Mouse (Mus musculus) heart, embryonic 16.5 days (tissue): ENCODE measurements around the gene Acsbg2. TPM values are rescaled to one million over a fixed set of nuclear protein-coding genes. Genes with fewer than 3 reads are reported as not detected.

Source experiments
- ATAC-seq: fragments of 200-750 bp; cut with Nextera tagmentation; replicated peaks from 2 replicates; pipeline ENCODE4 v1.8.0; 2017; ENCODE audit warnings: moderate number of reproducible peaks; ENCODE audit not compliant: insufficient read depth, low FRiP score; ENCODE audit errors: extremely low read depth
- H3K27ac ChIP-seq: fragments of 300-500 bp; sonication (generic); 2 replicates; pipeline ENCODE4 v1.5.1; 2014; ENCODE audit warnings: mild to moderate bottlenecking, low read length, control low read depth, moderate library complexity
- H3K27me3 ChIP-seq: fragments of 300-500 bp; sonication (generic); 2 replicates; pipeline ENCODE4 v1.6.1; 2014; ENCODE audit warnings: low read length, mixed read lengths; ENCODE audit not compliant: control insufficient read depth, insufficient read depth
- H3K36me3 ChIP-seq: fragments of 300-500 bp; sonication (generic); 2 replicates; pipeline ENCODE4 v1.6.1; 2014; ENCODE audit not compliant: control insufficient read depth, insufficient read depth
- H3K4me1 ChIP-seq: fragments of 300-500 bp; sonication (generic); 2 replicates; pipeline ENCODE4 v1.6.1; 2014; ENCODE audit warnings: low read length, mixed read lengths; ENCODE audit not compliant: control insufficient read depth, insufficient read depth
- H3K4me2 ChIP-seq: fragments of 300-500 bp; sonication (generic); 2 replicates; pipeline ENCODE4 v1.6.1; 2014; ENCODE audit warnings: low read depth, mild to moderate bottlenecking, control low read depth, low read length
- H3K4me3 ChIP-seq: fragments of 300-500 bp; sonication (generic); 2 replicates; pipeline ENCODE4 v1.5.1; 2014; ENCODE audit warnings: mild to moderate bottlenecking, control low read depth, low read length
- H3K9ac ChIP-seq: fragments of 300-500 bp; sonication (generic); 2 replicates; pipeline ENCODE4 v1.6.1; 2014; ENCODE audit warnings: low read length, control low read depth
- H3K9me3 ChIP-seq: fragments of 300-500 bp; sonication (generic); replicated peaks from 2 replicates; pipeline ENCODE4 v1.6.1; 2016; ENCODE audit warnings: low read length; ENCODE audit not compliant: control insufficient read depth
- WGBS: fragments of 180-500 bp; shearing (Covaris S2); extraction: QIAGEN DNeasy Blood & Tissue Kit; methylation state at CpG from one replicate; pipeline ENCODE4 v1.1.7; 2014; 5-methylcytosine and 5-hydroxymethylcytosine counted together
- polyA plus RNA-seq: library from polyadenylated mRNA; unstranded; fragments of >200 nt; fragmentation: Nextera tagmentation; extraction: Ambion mirVana; gene quantifications from 2 replicates; pipeline ENCODE4 v1.2.1, GENCODE M21; 2015

Acsbg2 gene
- polyA plus RNA-seq, 1 experiment from 2014 or later = not detected

DNA sequence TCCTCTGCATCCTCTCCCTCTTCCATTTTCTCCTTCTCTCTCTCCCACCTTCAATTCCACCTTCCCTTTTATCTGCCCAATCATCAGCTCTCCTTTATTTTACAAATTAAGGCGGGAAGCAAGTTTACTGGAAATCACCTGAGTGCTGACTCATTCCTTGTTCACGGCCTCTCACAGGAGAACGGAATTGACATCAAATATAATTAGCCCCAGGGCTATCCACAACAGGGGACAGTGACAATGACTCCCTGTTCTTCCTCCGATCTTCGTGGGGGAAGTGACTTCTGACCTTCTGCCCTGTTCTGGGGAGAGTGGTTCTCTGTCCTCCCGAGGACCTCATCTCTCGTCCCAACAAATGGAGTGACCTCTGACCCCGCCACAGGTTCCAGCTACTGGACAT, 2.7 kb upstream of the Acsbg2 start:
- H3K9ac ChIP-seq = no peak overlapping the region
- no peak for ATAC-seq
- H3K27ac ChIP-seq = no peak overlapping the region
- no peak overlapping the region for H3K4me2 ChIP-seq
- no peaks in the 10 kb centered on the region for H3K9me3 ChIP-seq
- 66% methylated on average over 8 of the region's 8 CpGs for WGBS
- H3K27me3 ChIP-seq = no peaks in the 10 kb centered on the region
- H3K36me3 ChIP-seq = no peaks in the 10 kb centered on the region
- H3K4me3 ChIP-seq = no peak overlapping the region
- H3K4me1 ChIP-seq = no peaks in the 10 kb centered on the region

DNA sequence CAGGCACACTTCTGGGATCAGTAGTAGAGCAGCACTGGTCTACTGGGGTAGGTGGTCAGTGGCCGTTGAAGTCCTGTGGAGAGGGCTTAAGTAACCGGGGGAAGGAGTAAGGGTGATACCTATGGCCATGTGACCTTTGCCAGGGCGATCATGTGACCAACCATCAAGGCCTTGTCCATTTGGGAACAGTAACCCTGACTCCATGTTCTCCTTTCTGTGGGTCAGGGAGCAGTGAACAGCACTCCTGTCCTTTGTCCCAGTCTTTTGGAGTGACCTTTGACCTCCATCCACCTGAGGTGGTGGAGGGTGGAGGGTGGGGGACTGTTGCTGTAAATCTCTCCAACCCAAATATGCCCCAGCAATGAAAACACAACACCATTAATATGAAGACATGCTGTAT, 2.2 kb upstream of the Acsbg2 start:
- Histone ChIP-seq H3K27ac (no peak overlapping the region), H3K9ac (no peak overlapping the region), H3K4me1 (no peaks in the 10 kb centered on the region), H3K4me2 (no peak overlapping the region), H3K36me3 (no peaks in the 10 kb centered on the region), H3K9me3 (no peaks in the 10 kb centered on the region), H3K4me3 (no peak overlapping the region), H3K27me3 (no peaks in the 10 kb centered on the region)
- 77% methylated on average over 3 of the region's 3 CpGs for WGBS
- no peak for ATAC-seq

DNA sequence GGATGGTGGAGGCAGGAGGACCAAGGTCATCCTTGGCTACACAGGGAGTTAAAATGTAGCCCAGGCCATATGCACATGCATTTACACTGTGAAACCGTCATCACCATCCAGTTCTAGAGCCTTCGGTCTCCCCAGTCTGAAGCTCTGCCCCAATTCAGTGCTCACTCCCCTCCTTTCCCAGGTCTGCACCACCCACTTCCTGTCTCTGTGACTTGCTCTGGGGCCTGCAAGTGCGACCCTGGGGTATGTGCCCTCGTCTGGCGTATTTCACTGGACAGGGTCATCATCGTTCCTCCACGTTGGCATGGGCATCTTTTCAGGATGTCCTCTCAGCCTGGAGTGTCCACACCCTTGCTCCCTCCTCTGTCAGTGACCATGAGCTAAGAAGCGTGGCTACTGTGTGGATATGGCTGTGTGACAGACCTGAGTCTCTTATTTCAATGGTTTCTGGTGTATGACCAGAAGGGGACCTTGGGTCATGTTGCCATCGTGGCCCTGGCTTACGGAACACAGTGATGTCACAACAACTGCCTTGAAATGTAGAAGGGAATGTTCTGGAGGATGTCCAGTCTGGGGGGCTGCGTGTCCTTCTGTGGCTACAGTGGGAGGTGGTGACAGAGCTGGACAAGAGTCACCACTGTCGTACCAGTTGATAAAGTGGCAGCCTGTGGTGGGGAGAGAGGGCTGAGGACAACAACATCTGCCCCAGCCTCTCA, 847 bp upstream of the Acsbg2 start, which contains the start of gene 1700061G19Rik:
TSS of gene 1700061G19Rik (plus strand) at position 542 of the 716 bp plus-strand sequence.
- no peak within 1 kb of the TSS for H3K9ac ChIP-seq
- no peaks in the 10 kb centered on the region for H3K4me1 ChIP-seq
- no peaks in the 10 kb centered on the region for H3K27me3 ChIP-seq
- H3K36me3 ChIP-seq = no peaks in the 10 kb centered on the region
- H3K4me2 ChIP-seq = no peak within 1 kb of the TSS
- WGBS = 68% methylated on average over 12 of the region's 12 CpGs
- H3K27ac ChIP-seq = no peak within 1 kb of the TSS
- H3K9me3 ChIP-seq = no peaks in the 10 kb centered on the region
- H3K4me3 ChIP-seq = no peak within 1 kb of the TSS
- no peak for ATAC-seq

DNA sequence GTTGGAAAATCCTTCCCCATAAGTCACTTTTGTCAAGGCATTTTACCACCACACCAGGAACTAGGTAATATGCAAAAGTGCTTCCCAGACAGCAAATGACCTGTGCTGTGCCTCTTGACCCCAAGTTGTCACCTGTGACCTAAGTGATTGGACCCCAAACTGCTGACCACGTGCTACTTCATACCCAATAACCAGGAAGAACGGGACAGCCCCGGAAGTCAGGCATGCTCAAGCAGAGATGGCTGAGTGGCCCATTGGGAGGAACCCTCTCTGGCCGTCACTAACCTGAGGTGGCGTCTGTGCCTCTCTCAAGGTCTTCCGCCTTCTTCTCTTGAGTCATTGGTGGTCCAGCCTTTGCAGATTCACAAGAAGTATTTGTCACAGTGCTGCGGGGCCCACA, 1.7 kb downstream of the Acsbg2 start:
- Histone ChIP-seq H3K27me3 (no peaks in the 10 kb centered on the region), H3K36me3 (no peaks in the 10 kb centered on the region), H3K27ac (no peak overlapping the region), H3K9me3 (no peaks in the 10 kb centered on the region), H3K9ac (no peak overlapping the region), H3K4me3 (no peak overlapping the region), H3K4me2 (no peak overlapping the region), H3K4me1 (no peaks in the 10 kb centered on the region)
- no peak for ATAC-seq
- 69% methylated on average over 7 of the region's 7 CpGs for WGBS

DNA sequence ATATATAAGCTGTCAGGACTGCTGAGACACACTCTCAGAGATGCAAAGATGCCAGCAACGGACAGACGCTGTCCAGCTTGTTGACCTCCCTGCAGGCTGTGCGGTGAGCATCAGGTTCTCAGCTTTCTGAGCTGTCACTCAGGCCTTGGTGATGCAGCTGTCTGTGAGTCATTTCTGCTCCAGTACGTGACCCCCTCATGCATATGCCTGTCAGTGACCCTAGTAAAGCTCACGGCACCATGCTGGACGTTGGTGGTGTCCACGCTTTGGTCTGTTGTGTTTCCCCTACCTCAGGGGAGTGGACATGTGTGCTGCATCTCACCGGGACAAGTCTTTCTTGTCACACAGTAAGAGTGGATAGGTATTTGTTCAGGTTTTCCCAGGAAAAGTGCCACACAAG, 2.5 kb downstream of the Acsbg2 start:
- H3K4me3 ChIP-seq = no peak overlapping the region
- H3K9ac ChIP-seq = no peak overlapping the region
- H3K4me1 ChIP-seq = no peaks in the 10 kb centered on the region
- H3K27ac ChIP-seq = no peak overlapping the region
- no peaks in the 10 kb centered on the region for H3K27me3 ChIP-seq
- ATAC-seq = no peak
- H3K9me3 ChIP-seq = peaks cover 6% of the 10 kb centered on the region
- no peaks in the 10 kb centered on the region for H3K36me3 ChIP-seq
- WGBS = 60% methylated on average over 8 of the region's 8 CpGs
- no peak overlapping the region for H3K4me2 ChIP-seq

DNA sequence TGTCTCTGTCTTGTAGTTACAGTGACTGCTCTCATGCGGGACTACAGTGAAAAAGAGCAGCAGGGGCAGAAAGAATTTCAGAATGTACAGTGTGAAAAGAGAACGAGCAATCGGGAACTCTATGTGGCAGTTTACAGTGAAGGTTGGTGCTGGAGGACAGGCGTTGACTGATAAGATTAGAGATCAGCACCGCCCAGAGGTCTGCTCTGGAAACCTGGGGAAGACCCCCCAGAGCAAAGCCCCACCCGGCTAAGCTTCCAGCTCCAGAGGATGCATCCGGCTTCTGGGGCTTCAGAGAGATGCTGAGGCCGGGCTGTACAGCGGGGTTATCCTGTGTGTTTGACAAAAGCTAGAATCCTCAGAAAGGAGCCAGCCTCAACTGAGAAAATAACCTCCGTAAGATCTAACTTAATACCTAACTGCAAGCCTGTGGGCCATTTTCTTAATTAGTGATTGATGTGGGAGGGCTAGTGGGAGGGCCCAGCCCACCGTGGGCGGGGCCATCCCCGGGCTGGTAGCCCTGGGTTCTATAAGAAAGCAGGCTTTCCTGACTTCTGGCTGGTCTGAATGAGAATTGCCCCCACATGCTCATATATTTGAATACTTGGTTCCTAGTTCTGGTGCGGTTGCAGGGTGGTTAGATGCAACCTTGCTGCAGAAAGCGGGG, 3.8 kb downstream of the Acsbg2 start:
- no peak overlapping the region for H3K9ac ChIP-seq
- H3K4me2 ChIP-seq = no peak overlapping the region
- H3K36me3 ChIP-seq = no peaks in the 10 kb centered on the region
- no peaks in the 10 kb centered on the region for H3K4me1 ChIP-seq
- WGBS = 49% methylated on average over 15 of the region's 15 CpGs
- H3K27me3 ChIP-seq = no peaks in the 10 kb centered on the region
- H3K9me3 ChIP-seq = peaks cover 6% of the 10 kb centered on the region
- no peak overlapping the region for H3K4me3 ChIP-seq
- ATAC-seq = no peak
- no peak overlapping the region for H3K27ac ChIP-seq

DNA sequence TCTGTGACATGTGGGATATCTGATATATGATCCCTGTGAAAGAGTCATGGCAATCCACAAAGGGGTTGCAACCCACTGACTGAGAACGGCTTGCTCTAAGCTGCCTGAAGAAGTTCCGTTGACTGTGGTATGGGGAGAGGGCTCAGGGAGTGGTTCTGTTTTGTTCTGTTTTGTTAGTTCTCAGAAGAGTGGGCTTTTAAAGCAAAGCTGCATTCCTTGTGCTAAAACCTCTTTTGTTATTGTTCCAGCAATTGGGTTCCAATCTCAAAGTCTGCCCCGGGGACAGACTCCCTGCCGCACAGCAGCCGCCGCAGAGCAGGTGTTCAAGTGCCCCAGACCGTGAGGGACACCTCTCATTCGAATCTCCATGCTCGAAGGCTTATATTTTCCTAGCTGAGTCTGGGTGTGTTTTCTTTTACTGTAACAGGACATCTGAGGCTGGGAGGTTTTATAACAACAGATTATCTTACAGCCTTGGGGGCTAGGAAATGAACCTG, 4.7 kb downstream of the Acsbg2 start:
- WGBS = 84% methylated on average over 9 of the region's 9 CpGs
- Histone ChIP-seq H3K4me1 (no peaks in the 10 kb centered on the region), H3K27me3 (no peaks in the 10 kb centered on the region), H3K4me2 (no peak overlapping the region), H3K27ac (no peak overlapping the region), H3K36me3 (no peaks in the 10 kb centered on the region), H3K9ac (no peak overlapping the region), H3K4me3 (no peak overlapping the region), H3K9me3 (peaks cover 6% of the 10 kb centered on the region)
- no peak for ATAC-seq

DNA sequence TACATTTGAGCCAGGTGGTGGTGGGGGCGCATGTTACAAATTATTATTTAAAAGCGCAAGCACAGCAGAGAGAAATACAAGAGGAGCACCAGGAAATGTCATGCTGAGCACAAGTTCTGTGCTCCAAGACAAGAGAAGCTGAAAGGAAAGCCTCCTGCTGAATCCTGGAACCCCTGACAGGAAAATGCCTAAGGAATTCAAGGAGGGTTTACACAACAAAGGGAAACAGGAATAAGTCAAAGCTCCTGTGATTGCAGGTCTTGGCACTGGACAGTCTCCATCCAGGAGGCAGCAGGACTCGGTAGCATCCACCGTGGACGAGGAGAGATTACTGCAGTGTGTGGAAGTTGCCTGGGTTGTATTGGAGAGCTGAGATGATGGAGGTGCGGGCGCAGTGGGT, 8.2 kb downstream of the Acsbg2 start:
- no peaks in the 10 kb centered on the region for H3K4me1 ChIP-seq
- H3K27ac ChIP-seq = no peak overlapping the region
- no peaks in the 10 kb centered on the region for H3K27me3 ChIP-seq
- H3K9me3 ChIP-seq = peaks cover 6% of the 10 kb centered on the region
- ATAC-seq = no peak
- no peaks in the 10 kb centered on the region for H3K36me3 ChIP-seq
- no peak overlapping the region for H3K9ac ChIP-seq
- no peak overlapping the region for H3K4me3 ChIP-seq
- 74% methylated on average over 7 of the region's 7 CpGs for WGBS
- H3K4me2 ChIP-seq = no peak overlapping the region

DNA sequence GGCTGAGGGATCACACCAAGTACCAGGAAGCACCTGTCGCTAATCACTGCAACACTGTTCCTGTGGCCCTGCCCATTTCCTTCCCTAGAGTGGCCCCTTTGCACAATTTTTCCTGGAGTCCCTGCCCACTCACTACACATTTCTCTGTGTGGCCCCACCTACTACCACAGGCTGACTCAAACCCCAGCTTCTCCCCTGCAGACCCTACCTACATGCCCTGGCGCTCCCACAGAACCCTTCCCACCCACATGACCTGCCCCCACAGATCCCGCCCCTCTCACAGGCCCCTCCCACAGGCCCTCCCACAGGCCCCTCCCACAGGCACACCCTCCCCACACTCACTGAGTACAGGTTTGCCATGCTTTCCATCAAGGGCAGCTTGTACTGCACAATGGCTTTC, 13.1 kb downstream of the Acsbg2 start:
- ATAC-seq = peak; percentile 38
- 58% methylated on average over 3 of the region's 3 CpGs for WGBS

More for the DNA sequence above, 13.1 kb downstream of the Acsbg2 start:
- no peak overlapping the region for H3K9ac ChIP-seq
- no peaks in the 10 kb centered on the region; the same call in 1 of the 2 replicates for H3K9me3 ChIP-seq
- no peaks in the 10 kb centered on the region for H3K36me3 ChIP-seq
- H3K4me2 ChIP-seq = no peak overlapping the region
- H3K4me3 ChIP-seq = no peak overlapping the region
- H3K27ac ChIP-seq = no peak overlapping the region
- no peaks in the 10 kb centered on the region for H3K27me3 ChIP-seq
- peaks cover 5% of the 10 kb centered on the region for H3K4me1 ChIP-seq
